Mouse (Mus musculus) left cerebral cortex, adult 9 months (tissue): ENCODE results near the gene Tbc1d4.

Source experiments
- DNase-seq, 2 experiments: peaks; one replicate each; pipeline ENCODE4 v3.0.0; 2022; ENCODE audit warnings: low spot score in 2 of 2

Gene Tbc1d4

DNA sequence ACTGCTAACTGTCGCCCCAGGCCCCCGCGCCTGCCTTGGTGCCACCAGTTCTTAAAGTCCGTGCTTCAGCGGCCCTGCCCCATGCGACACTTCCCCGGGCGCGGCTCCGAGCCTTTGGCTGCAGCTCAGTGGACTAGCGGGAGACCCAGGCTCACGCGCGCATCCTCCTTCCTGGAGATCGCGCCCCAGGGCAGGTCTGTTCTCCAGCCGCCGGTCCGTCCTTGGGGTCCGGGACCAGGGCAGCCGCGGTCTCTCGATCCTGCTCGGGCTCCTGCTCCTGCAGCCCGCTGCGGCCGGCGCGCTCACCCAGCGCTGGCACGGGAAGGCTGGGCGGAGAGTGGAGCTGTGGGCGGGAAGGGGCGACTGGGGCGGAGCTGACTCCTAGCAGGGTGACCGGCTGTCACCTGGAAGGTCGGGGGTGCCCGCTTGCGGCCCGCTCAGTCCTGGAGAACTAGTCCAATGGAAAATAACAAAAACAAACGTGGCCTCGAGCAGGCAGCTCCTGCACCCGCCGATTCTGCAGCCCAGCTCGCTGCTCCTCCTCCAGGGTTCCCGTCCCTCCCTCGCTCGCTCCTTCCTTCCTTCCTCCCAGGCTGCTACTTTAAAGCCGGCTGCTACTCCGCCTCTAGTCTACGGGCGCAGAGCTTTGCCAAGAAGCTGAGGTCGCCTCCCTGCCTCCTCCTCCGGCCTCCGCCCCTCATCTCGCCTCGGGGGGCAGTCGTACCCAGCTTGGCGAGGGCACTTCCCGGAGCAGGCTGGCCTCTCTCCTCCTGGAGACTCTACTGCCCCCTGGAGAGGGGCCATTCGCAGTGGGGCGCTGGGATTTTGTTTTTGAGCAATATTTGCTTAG is at the start of gene Tbc1d4:
Gene Tbc1d4 (minus strand): TSS at position 673 of the 850 bp plus-strand sequence.
- peak; percentile 22 to 58 for DNase-seq

DNA sequence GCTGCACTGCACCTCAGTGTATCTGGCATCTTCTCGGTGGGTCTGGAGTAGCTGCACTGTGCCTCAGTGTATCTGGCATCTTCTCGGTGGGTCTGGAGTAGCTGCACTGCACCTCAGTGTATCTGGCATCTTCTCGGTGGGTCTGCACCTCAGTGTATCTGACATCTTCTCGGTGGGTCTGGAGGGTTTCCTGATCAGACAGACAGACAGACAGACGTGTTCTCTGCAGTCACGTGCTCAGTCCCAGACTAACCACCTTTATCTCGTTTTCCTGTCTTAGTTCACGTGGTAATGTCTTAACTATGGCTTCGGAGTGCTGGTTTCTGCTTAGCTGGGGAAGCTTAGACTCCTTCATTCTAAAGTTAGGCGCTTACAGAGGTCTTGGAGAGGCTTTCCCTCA is 47.3 kb upstream of the Tbc1d4 start:
- no peak for DNase-seq

DNA sequence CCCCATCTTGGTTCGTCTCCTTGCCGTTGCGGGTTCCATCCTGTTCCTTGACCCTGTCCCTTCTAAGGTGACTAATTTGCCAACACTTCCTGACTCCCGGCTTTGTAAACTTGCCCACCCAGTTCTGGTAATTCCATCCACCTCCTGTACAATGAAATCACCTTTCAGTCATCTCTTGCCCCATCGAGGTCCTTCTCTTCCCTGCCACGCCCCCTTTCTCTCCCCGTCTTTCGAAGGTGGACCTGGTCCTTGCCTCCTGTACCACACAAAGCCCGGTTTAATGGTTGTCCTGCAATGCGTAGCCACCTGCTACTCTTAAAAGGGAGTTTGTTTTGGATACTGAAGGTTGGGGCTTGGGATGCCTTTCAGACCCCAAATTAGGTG is 45.5 kb upstream of the Tbc1d4 start:
- no peak for DNase-seq

DNA sequence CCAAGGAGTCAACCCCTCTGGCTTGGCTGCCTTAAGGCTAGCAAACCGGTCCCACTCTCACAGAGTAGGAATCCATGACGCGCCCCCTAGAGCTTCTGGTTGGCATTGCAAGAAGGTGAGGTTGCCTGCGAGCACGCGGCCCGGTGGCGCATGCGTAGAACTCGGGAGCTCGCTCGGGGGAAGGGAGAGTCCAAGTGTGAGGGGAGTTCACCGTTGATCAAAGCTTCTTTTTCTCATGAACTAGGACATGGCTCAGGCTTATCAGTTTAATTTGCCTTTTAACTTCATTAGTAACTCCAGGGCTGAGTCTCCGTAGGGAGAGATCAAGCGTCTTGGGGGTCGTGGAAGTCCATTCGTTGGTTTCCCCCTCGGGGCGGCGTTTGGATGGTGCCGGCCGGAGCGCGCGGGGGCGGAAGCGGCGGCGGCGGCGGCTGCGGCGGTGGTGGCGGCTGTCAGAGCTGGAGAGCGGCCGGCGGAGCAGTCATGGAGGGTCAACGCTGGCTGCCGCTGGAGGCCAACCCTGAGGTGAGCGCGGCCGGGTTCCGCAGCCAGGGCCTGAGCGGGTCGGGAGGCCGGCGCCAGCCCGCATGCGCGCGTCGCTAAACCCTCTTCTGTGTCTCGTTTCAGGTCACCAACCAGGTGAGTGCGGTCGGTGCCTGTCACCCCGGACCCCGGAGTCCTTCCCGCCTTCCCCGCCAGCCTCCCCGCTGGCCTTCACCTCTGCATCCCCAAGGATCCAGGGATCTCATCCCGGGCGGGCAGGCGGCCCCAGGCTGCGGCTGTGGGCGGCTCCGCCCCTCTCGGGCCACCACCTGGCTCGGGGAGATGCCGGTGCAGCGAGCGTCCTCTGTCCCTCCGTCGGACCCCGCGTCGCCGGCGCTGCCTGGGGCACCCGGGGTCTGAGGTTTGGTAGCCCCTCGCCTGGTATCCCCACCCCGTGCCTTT is 44.9 kb upstream of the Tbc1d4 start, which contains the start of gene Uchl3:
Gene Uchl3 (plus strand): TSS at position 387 of the 945 bp plus-strand sequence.
- peak; percentile 76 to 98 for DNase-seq

DNA sequence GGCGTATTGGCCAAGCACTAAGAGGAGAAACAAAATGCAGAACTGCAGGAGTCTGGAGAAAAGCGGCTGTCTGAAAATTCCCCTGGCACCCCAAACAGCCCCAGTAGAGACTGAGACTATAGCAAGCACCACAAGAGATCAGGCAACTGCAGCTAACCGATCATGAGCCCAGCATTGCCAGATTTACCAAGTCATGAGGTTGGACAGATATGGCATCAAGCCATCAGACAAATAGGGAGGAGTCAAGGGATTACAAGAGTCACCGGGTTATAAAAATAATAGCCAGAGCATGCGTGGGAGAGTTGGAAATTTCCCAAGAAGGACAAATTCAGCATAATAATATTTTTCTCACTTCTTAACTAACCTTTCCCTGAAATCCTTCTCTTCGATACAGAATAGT is 43.6 kb upstream of the Tbc1d4 start:
- DNase-seq, result no peak

DNA sequence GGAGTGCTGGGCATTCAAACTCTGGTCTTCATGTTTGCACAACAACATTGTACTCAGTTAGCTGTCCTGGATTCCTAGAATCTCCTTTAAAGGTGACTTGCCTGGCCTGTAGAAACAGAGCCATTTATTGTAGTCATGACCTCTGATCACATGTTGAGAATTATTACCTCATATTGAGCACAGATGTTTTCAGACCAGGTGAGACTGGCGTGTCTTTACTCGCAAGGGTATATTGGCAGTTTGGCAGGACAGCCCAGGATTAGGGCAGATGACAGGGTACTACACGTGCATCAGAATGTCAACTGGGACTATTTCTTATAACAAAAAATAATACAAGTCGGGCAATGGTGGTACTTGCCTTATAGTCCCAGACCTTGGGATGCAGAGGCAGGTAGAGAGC is 41.6 kb upstream of the Tbc1d4 start:
- DNase-seq, result no peak

DNA sequence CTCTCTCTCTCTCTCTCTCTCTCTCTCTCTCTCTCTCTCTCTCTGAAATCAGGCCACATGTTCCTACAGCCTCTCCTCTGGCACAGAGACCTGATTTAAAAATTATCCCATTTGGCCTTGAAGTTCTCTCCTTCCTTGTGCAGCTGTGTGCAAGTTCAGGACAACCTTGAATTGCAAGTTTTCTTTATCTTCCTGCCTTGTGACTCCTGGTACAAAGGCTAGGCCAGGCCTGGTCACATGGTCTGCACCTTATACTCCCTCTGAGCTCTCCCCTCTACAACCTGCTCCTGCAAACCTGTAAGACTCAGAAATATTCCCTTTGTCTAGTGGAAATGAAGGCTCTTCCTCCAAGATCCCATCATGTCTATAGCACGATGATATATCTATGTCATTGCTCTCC is 36.0 kb upstream of the Tbc1d4 start:
- DNase-seq, result no peak

DNA sequence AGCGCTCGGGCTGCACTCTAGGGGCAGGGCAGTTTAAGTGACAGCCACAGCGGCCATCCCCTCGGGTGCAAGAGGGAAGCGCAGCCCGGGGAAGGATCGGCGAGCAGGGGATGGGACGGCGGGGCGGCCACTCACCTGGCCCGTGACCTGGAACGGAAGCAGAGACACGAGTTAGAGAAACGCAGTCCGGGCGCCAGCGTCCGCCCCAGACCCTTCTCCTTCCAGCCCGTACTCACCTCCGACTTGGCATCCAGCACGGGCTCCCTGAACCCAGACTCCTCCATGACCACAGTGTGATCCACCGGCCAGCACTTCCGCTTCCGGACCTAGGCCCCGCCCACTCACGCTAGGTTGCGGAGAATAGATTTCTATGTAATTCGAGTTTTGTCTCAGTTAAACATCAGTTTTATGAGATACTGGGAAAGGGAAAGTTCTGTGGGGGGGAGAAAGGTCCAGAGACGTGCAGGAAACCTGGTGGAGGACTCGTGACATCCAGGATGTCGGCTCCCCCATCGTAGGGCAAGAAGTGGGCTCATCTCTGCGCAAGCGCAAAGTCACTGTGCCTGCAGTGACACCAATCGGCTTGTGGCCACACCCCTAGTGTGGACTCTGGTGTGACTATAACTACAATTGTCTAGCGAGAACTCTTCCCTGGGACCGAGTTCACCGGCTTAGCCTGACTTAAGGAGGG is 31.3 kb upstream of the Tbc1d4 start, which contains the start of gene Commd6:
Gene Commd6 (minus strand): TSS at position 534 of the 691 bp plus-strand sequence.
- DNase-seq, result peak; percentile 87 to 94

DNA sequence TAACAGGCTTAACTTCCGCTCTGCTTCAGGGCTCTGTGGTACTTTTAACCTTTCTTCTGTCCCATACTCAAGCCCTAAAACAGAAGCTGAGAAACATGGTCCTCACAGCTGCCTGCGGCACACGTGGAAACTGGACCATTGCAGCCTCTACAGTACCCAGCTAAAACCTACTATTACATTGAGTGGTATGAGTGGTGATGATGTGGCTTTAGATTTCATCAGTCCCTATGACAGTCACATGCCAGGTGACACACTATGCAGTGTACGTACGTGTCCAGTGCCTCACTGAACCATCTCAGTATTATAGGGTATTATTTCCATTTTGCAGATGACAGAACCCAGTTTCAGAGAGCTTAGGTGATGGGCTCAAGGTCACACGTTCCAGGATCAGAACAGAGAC is 28.4 kb upstream of the Tbc1d4 start:
- no peak for DNase-seq

DNA sequence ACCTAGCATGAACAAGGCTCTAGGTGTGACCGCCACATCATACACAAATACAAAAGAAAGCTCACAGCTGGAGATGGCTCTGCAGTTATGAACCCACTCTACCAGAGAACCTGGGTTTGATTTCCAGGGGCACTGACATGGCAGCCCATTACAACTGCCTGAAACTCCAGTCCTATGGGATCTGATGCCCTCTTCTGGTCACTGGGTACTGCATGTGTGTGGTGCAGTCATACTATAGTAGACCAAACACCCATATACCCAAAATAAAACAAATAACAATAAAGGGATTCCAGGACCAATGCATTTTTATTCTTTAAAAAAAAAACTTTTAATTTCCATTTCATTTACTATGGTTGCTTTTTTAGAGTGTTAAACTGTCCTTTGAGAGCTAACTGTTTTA is 26.8 kb upstream of the Tbc1d4 start:
- no peak for DNase-seq

DNA sequence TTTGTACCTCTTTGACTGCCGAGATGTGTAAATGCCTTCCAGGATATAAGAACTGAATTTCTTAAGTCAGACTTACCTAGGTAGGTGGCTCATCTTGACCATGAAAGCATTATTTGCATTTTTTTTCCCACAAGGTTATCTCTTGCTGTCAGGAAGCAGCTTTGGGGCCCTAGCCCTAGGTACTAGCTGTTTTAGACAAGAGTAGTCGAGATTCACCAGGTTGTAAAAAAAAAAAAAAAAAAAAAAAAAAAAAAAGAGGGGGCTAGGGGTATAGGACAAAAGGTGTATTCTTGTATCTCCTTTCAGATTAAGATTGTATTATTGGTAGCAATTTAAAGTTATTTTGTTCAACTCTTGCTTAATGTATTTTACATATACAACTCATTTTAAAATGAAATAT is 21.6 kb upstream of the Tbc1d4 start:
- no peak for DNase-seq

DNA sequence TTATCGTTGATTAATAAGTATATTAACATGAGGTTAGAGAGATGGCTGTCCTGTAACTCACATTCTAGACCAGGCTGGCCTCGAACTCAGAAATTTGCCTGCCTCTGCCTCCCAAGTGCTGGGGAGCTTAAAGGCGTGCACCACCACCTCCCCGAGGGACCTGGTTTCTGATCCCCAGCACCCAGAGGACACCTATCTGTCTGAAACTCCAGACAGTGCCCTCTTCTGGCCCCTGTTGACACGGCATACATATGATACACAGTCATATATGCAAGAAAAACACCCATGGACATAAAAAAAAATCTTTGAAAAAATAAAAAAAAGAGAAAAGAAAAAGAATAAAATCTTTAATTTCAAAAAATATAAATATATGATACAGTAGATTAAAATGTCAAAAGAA is 8.7 kb upstream of the Tbc1d4 start:
- DNase-seq, result no peak

DNA sequence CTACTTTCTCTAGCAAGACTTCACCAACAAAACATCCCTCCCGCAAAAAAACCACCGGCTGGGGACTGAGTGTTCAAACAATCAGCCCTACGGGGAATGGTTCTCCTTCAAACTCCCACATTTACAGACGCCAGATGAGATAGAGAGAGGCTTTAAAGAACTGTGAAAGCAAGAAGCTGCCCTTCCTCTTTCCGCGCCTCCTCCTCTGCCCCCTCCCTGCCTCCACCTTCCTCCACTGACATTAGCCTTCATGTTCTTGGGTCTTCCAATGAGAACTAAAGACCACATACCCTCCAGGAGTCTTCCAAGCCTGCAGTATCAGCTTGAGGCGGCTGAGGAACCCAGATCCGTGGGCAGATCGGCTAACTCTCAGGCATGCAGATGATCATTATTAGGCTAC is 7.2 kb upstream of the Tbc1d4 start:
- DNase-seq, result no peak

DNA sequence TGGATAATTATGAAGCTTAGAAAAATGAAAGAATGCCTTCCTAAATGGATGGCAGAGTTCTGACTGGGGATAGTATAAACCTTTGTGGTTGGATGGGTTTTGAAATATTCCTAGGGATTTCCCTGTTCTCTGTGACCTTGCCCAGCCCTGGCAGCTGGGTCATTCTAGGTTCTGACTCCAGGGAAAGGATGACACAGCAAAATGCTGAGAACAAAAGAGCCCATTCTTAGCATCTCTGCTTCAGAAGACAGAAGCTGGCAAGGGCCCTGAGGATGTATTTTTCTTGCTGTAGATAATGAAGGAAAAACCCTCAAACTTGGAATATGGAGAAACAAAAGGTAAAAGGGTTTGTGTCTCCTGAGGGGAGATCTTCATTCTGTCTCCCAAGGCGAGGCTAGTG is 4.2 kb upstream of the Tbc1d4 start:
- no peak for DNase-seq

DNA sequence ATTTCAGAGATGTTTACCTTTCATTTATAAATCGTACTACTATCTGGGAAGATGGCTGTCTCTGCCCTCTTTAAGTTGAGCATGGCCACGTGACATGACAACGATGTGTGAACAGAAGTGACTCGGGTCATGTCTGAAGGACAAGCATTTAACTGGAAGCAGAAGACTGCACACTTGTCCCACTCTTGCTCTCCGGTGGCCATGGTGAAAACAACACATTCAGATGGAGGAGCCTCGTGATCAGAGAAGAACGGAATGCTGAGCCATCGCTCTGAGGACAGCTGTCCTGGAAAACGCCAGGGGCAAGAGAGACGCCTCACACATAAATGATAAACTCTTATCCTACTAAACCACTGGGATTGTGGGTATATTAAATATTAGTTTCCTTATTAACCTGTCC is 1.7 kb upstream of the Tbc1d4 start:
- no peak for DNase-seq

DNA sequence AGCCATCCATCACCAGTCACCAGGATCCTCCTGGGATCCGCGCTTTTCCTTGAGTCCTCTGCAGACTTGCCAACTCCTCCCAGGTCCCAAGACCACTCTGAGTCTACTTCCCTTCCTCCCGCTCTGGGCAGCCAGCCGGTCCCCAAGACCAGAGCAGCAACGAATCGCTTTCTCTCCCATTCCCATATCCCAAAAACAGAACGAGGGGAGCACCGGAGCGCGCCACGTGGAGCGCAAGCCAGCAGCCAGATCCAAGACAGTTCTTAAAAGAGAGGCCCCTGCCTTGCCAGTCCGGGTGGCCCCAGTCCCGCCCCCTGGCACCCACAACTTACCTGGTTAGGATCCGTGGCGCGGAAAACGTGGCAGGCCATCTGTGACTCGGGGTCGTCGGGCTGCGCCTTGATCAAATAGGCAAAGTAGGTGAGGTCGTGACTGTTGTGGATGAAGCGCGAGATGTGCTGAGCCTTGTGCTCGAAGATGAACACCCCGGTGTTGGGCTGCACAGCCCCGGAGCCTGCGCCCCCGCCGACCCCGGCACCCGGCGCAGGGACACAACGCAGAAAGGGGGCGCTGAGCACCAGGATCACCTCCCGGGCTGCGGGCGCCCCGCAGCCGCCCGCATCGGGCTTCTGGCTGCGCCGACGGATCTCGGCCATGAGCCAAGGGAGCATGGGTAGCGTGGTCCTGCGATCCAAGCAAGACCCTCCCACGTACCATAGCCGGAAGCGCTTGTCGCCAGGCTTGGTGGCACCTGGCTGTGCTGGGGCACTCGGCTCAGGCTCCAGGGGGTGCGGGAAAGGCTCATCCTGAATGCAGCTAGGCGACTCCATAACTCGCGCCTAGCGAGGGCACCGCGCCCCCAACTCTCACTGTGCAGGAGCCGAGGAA is 1.1 kb downstream of the Tbc1d4 start:
- peak in 1 of 2 experiments; percentile 9 for DNase-seq

DNA sequence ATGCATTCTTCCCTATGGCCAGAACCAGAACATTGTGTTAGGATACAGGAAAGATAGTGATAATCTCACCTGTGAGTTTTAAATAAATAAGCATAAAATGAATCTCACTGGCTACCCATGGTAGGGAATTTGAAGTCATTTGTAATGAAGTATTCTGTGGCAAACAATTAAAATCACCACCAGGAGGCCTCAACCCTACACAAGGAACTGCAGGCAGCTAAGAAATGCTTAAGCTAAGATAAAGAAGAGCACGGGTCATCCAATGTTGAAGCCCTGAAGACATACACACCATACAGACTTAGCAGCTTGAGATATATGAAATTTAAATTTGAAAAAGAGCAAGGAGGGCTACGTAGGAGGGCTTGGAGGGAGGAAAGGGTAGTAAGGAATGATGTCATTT is 3.1 kb downstream of the Tbc1d4 start:
- DNase-seq, result no peak

DNA sequence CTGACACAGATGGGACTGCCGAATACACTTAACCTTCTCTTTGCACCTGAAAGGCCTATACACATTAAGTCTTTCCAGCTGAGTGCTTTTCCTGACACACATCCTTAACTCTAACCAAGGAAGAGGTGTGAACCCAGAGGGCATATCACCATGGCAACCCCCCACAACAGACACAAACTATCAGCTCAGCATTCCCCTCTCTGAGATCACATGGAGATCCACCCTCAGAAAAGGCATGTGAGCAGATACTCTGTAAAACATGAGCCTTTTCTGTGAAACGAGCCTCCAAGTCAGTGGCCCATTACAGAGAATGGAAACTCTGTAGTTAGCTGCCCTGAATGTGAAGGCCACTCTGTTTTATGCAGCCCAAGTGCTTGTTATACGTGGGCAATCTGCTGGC is 6.1 kb downstream of the Tbc1d4 start:
- DNase-seq, result no peak

DNA sequence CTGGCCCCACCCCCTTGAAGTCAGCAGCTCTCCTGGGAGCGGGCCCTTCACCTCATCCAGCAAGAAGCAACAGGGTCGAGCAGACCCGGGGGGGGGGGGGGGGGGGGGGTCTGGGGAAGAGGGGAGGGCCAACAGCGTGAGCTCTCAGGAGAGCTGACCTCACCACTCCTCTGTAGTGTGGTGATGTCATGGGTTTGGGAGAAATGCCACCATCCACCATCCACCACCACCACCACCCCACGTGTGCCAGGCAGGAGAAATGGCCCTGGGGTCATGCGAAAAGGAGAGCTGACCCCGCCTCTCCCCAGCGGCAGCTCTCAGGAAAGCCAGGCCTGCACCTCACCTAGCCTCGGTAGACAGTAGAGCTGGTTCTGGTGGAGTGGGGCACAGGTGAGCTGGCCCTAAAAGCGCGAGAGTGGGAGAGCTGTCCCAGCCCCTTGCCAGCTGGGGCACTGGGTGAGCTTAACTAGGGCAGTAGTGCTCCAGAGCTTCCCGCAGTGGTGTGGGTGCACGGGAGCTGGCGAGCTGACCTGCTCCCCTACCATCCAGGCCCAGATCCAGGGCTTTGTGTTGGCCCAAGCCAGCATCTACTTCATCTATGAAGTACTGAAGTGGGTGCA is 11.8 kb downstream of the Tbc1d4 start:
- no peak for DNase-seq

DNA sequence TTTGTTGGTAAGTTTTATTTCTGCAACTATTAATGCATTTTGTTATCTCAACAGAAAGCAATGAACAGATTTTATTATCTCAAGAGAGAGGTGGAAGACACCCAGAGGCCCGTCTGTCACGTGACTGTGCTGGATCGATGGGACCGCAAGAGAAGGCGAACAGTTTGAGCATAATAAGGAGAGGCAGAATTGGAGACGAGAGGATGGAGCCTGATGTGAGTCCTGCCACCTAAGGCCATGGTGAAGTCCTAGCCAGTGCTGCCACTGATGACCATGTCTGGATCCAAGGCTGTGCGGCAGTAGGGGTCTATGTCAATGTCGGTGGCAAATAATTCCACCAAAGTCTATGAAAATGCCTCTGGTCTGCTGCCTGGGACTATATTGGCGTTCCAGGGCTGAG is 12.3 kb downstream of the Tbc1d4 start:
- no peak for DNase-seq
